Mouse (Mus musculus) erythroblast, embryonic 14.5 days (primary cell): ENCODE measurements around the gene Jag1.

Source experiments
- GATA1 ChIP-seq: IDR thresholded peaks from 2 replicates; pipeline ENCODE4 v1.6.1; 2012; ENCODE audit warnings: low read length, inconsistent platforms, mixed read lengths
- TAL1 ChIP-seq: IDR thresholded peaks from 3 replicates; pipeline ENCODE4 v1.6.1; 2012; ENCODE audit warnings: low read length, inconsistent platforms, mixed read lengths

DNA sequence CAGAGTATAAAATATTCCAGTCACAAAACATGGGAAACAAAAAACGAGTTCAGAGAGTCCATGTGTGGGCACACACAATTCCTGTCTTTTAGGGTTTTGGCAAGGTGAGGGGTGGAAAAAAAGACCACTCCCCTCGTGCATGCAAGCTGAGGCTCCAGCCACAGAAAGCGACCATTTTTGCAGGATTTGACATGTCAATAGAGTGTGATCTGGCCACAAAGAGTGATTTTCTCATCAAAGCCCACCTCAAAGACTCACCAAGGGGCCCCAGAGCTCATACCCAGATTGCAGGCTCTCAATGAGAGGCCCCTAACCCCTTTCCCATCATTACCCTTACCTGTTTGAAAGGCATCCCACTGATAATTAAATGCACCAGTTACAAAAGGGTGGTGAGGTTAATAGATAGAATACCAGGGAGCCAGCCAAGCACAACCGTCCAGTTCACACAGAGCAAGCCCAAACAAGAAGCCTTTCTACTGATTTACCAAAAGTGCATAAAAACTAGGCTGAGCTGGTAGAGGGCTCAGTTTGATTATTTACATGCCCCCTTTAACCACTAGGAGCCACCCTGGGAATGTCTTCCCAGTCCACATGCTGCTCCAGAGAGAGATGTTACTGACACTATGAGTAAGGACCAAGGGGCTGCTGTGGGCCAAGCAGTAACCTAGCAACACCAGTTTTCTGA is 6.1 kb downstream of the Jag1 start:
- TF ChIP-seq GATA1 (no peak), TAL1 (no peak)
